Mouse (Mus musculus) MN1 (cell line): Measurements from ENCODE around the gene Nufip1.

Source experiments
- DNase-seq: peaks from one replicate; pipeline ENCODE4 v3.0.0-alpha.2; 2016; ENCODE audit warnings: low spot score

The Nufip1 gene

DNA sequence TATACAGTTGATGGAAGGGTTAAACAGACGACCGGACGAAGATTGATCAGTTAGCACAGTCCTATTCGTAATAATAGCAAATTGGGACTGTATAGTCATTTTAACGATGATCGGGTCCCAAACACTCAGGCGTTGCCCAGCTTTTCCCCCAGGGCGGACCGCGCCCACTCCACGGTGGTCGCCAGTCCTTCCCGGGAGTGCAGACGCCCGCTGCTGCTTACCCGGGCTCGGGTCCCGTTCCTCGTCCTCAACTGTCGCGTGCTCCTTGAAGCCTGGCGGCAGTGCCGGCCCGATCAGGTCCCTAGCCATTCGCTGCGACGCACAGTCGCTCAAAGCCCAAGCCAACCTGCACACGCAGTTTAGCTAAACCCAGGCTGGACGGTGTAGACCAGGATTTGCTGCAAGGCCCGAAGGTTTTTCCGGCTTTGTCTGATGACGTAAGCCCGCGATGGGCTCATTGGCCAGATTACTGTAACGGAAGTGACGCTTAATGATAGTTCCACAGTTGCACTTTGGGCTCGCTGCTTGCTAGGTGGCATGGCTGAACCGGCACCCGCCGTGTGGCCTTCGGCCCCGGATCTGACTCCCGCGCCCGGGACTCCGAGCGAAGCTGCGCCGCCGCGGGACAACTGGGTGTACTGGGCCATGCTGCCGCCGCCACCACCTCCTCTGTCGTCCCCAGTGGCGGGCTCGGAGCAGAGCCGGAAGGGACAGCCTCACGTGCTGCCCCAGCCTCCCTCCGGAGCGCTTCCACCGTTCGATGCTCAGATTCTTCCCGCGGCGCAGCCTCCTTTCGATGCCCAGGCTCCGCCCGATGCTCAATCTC lies at the start of gene Nufip1, which contains the start of gene Gpalpp1:
TSS of gene Nufip1 (plus strand) at position 496 of the 826 bp plus-strand sequence.
TSS of gene Gpalpp1 (minus strand) at position 365 of the 826 bp plus-strand sequence.
- peak; percentile 96 for DNase-seq

DNA sequence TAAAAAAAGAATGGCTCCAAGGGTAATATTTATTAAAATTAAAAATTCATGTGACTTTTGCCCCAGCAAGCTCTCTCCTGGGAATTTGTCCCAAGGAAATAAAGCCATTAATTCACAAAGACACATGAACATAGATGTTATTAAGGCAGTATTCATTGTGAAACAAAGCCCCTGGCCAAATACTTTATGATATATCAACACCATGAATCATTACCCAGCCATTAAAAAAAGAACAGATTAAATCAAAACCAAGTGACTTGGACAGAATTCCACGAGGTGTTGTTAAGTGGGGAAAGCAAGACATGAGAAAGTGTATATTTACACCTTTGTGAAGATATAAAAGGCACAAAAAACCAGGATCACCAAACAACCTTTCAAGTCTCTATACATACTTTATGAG lies 43.5 kb upstream of the Nufip1 start:
- no peak for DNase-seq

DNA sequence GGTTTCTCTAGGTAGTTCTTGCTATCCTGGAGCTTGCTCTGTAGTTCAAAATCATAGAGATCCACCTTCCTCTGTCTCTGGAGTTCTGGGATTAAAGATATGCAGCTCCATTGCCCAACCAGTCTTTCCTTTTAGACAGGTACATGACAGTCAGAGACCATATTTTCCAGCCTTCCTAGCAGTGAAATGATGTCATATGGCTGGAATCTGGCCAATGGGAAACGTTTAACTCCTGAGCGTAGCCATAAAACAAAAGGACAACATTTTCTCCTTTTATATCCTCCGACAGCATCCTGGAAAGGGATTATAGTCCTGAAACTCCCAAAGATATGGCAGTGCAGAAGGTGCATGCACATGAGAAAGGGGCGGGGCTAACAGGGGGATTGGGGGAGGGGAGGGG lies 42.4 kb upstream of the Nufip1 start:
- no peak for DNase-seq

DNA sequence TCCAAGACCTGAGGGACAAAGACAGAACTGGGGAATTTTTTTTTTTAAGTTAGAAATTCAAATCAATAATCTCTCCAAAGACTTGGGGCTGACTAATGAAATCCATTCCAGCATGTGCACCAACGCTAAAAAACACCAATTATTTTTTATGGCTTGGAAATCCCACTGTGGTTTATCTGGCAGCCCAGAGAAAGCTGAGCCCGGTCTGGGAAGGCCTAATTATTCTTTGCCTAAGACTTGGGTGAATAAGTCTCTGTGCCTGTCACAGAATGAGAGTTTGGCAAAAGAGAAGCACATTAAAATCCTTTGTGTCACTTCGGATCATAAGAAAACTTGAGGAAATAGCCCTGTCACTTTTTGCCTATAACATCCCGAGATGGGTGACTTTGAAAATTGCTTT lies 41.4 kb upstream of the Nufip1 start:
- no peak for DNase-seq

DNA sequence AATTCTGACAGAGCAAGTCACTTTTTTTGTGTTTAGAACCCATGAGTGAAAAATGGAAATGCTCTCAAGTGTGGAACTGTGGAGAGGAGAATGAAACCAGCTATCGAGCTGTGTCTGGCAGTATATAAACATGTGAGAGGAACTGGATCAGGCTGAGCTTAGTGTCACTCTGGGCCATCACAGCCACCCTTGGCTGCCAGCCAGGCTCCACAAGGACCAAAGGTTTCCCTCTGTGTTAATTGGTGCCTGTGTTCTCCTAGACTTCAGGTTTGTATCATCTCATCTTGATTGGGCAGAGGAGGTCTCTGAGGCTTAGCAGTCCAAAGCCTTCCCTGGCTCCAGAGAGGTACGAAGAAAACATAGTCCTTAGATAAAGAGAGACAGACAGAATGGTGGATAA lies 38.1 kb upstream of the Nufip1 start:
- peak; percentile 21 for DNase-seq

DNA sequence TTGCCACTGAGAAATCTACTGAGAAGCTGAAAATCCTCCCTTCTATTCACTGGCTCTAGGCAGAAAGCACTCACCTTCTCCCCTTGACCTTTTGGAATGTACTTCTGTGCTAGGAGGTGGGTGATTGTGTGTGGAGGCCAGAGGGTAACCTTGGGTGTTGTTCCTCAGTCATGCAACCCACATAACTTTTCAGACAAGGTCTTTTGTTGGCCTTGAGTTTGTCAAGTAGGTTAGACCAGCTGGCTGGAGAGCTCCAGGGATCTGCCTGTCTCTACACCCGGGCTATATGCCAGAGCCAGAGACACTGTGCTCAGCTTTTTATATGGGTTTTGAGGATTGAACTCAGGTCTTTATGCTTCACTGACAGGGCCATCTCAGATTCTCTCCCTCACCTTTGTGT lies 36.5 kb upstream of the Nufip1 start:
- no peak for DNase-seq

DNA sequence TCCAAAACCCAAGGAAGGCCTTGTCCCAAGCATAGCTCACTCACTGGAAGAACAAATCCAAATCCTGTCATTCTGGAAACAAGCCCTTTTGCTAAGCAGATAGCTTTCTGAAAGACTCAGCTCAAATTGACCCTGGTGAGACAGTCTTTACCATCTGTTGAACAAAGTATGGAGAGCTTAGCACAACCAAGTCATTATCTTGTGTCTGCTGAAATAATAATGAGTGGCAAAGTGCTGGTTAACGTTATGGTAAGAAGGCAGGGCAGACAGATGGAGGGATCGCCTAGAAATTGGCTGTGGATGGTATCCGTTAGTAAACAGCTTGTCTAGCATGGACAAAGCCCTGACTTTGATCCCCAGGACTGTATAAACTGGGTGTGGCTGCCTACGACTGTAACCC lies 35.0 kb upstream of the Nufip1 start:
- DNase-seq, result no peak

DNA sequence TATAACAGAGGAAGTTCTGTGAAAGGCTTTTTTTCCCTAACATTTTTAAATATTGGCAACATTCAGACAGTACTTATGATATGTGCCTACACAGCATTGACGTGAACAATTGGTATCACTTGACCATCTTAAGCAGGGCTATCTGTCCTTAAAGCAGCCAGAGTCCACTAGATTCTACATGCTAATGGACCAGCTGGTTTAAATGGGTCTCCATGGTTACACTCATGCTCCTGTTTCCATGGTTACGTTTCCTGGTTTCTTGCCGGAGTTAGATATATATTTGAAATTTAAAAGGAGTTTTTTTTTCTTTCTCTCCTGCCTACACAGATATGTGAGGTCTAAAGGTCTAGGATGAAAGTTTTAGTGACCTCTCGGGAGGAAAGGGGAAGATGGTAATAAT lies 34.1 kb upstream of the Nufip1 start:
- no peak for DNase-seq

DNA sequence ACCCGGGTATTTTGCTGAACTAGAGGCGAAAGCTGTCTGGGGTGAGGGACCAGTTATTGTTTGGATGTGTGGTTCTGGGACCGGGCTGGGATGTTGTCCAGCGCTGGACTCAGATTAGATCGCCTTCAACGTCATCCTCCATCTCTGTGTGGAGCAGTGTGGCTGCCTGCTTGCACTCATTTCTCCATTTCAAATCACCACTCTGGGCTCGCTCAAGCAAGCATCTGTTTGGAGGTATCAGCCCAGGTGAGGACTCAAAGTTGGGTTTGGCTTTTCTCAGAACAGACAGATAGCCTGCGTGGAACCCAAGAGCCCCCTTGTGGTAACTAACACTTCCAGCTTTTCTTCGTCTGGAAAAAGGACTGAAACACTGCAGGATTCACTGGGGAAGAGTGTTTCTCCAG lies 33.6 kb upstream of the Nufip1 start:
- DNase-seq, result peak; percentile 68

DNA sequence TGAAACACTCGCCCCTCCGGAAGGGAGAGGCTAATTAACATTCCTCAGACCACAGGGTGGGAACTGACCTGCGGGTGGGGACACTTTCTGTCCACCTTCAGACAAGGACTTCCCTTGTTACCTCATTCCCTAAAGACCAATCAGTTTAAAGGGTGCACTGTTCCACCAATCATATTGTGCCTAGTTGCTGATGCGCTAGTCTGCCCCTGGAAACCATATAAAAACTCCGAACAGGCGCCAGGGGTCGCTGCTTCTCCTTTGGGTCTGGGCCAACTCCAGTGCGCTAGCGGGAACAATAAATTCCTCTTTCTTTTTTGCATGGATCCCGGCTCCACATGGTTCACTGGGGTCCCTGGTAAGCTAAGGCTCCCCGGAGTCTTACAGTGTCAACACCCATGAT lies 29.2 kb upstream of the Nufip1 start:
- no peak for DNase-seq

DNA sequence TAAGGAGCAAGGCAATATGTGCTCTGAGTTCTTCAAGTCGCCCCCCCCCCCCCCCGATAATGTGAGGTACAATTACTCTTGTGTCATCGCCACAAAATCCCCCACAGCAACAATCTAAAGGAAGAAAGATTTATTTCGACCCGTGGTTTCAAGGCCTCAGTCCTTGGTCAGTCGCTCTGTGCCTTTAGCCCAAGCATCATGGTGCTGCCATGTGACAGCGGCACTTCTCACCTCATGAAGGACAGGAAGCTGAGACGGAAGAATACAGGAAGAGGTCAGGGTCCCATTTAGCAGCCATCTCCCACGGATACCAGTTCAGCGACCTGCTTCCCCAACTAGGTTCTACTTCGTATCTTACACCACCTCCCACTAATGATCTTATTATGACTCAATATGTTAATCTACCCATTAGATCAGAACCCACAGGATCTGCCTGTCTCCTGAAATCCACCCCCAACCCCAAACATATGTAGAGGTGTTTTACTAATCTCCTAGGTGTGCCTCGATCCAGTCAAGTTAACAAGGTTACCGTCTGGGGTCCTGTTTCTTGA lies 28.5 kb upstream of the Nufip1 start:
- DNase-seq, result no peak

DNA sequence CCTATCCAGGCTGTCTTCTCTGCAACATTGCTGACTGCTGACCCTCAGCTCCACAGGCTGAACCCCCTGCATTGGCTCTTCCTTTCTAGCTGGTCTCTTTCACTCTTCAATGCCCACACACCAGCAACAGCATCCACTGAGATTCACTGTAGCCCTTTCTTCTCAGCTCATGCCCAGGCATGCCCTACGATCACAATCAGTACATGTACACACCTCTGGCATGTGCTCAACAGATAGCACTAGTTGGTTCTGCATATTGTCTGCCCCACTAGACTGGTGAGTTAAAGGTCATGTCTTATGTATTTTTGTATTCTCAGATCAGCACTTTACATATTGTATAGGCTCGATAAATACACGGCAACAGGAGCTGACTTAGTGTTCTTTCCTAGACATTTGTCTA lies 26.5 kb upstream of the Nufip1 start:
- DNase-seq, result no peak

DNA sequence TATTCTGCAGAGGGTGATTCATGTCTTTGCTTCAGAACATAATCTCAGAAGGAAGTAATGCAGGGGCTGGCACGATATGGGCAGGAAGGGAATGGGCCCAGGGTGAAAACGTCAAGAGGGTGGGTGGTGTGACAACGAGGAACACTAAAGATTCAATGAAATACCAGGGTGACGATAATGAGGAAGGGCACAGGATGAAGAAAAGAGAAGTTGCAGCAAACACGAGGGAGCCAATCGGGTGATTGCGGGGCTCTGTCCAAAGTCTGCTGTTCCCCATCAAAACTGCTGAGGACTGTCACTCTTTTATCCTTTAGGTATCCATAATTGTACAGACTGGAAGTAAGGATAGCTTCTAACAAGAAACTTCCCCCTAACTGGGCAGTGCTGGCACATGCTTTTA lies 13.4 kb upstream of the Nufip1 start:
- DNase-seq, result no peak

DNA sequence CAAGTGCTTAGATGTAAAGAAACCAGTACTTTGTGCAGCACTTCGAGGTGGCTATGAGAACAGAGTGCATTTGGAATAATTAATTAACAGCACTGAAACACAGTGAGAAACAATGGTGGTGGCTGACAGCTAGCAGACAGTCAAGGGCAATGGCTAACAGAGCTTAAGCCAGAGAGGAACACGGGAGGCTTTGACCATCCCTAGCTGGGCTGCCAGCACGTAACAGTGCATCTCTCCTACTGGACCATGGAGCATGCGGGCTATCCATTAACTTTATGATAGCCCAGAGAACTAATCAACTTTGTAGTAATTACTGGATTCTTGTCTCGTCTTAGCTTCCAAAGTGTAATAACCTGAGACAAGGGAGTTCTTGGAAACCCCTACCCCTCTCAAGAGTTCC lies 12.9 kb upstream of the Nufip1 start:
- no peak for DNase-seq

DNA sequence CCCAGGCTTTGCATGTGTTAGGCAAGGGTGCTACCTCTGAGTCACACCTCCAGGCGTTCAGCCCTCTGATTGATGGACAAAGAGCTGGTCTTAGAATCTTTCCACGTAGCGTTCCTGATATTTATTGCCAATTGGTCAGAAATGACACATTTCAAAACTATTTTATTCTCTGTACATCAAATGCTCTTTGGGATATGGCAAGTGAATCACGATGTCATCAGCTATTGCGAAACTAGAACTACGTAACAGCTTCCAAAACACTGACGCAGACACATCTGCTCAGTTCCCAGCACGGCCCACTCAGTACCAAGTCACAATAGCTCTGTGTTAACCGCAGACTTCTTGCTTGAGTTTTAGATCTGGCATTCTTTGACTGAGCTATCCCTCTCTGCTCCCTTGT lies 11.1 kb upstream of the Nufip1 start:
- no peak for DNase-seq

DNA sequence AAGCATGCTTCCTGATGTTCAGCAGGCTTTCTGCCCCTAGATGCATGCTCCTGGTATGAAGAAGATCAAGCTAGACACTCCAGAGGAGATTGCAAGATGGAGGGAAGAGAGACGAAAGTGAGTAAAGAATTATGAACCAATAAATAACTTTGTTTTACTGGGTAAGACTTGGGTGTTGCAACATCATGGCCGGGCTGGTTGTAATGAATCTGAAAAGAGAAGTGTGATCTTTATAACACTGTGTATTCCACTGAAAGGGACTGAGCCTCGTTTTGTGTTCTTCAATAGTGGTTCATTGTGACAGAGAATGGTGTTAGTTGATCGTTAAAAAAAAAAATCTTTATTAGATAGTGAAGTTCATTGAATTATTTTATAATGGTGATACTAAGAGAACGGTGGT lies 5.1 kb downstream of the Nufip1 start:
- DNase-seq, result no peak

DNA sequence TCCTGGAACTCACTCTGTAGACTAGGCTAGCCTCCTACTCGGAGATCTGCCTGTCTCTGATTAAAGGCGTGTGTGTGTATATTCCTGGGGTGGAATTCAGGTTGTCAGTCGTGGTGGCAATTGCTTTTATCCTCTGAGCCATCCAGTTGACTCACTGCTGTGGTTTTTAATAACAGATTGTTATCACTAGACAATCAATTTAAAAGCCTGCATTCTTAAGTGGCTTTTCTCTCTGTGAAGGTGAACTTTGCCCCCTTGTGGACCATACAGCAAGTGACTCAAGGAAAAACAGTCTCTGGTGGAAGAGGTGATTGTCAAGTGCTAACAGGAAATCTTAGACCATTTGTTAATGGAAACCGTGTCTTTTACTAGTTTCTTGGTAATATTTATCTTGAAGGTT lies 8.3 kb downstream of the Nufip1 start:
- peak; percentile 82 for DNase-seq

DNA sequence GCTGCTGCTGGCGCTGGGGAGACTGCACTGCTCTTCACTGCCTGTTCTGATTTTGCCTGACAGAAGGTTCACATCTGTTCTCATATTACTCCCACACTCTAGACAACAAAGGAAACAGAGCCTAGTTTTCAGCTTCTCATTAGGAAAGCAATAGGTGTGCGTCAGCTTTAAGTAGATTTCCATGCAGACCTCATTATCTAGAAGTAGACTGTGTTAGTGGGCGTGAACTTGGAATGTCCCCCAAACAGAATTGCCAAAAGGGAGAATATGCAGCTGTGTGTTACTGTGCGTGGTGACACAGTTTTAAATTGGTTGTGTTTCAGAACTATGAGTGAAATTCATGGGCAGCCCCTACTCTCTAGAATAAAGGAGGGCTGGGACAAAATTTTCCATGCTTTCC lies 9.8 kb downstream of the Nufip1 start:
- DNase-seq, result no peak

DNA sequence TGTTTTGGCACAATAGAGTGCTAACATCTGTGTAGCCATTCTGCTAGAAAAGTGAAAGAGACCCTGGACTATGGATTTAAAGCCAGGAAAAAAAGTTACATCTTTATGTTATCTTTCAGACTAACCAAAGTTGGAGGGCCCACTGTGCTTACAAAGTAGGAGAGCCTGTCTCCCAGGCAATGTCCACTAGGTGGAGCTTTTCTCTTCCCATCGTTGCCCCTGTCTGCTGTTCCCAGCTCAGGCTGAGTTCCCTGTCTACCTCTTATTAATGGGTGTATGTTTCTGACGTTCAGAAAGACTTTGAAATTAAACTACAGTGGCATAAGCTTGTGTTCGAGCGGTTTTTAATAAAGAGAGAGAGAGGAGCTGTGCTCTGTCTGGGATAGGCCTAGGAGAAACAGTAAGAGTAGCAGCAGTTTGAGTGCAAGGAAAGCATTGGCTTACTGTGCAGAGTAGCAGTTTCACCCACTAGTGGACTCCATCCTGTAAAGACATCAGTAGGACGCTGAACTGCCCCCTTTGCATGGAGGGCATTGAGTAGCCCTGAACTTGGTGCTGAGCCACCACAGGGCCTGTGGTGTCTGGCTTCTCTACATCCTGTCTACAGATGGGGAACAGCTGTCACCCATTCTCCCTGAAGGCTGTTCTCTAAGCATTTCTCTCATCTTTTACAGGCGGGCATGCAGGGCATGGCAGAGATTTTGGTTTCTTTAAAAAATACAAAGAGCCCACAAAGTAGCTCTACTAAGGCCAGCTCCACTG lies 11.4 kb downstream of the Nufip1 start:
- peak; percentile 62 for DNase-seq

DNA sequence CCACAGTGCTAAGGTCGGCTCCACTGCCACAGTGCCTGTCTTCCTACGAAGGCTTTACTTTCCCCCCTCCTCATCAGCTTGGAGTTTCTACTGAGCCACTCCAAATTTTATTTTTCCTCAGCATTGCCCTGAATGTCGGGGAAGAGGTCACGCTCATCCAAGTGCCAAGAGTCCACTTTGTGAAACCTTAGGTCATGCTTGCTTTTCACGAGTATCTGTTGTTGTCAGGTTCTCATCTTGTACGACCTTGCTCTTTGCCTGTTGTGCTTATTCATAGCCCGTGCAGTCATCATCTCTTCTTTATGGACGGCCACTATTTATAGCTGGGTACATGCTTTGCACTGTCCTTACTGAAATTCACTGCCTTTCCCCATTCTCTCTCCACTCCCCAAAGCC lies 12.0 kb downstream of the Nufip1 start:
- no peak for DNase-seq

DNA sequence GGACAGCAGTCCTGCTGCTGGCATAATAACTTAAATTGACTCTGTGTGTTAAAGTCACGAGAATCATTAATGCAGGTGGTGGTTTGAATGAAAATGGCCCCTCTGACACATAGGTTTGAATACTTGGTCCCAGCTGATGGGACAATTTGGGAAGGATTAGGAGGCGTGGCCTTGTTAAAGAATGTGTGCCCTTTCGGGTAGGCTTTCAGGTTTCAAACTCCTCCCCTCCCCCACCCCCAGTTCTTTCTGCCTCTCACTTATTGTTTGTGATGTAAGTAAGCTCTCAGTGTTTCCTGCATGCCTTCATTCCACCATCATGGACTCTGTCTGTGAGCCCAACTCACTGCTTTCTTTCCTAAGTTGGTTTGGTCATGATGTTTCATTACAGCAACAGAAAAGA lies 16.6 kb downstream of the Nufip1 start:
- DNase-seq, result no peak

DNA sequence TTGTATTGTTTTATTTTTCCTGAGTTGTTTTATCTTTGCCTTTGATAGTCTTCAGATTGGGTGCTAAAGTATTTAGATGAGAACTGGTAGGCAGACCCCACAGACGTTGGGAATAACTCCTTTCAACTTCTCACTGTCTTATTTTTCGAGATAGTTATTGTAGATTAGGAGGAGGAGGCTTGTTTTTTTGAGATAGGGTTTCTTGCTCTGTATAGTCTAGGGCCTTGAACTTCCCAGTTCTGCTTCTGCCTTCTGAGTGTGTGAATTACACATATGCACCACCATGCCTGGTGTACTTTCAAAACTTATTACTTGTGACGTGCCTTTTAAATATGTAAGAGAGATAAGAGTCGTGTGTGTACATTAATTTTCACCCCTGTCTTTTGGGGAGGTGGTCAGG lies 17.5 kb downstream of the Nufip1 start:
- no peak for DNase-seq

DNA sequence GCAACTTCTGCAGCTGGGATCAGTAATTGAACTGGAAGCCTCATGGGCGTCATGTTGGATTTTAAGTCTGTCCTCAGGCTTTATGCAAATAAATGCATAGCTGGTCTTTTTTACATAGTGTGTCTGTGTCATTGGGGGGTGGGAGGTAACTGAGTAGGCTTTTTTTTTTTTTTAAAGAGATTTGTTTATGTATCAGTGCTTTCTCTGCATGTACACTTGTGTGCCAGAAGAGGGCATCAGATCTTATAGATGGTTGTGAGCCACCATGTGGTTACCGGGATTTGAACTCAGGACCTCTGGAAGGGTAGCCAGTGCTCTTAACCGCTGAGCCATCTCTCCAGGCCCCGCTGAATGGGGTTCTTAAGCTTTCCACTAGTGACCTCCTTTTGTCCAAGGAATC lies 24.3 kb downstream of the Nufip1 start:
- no peak for DNase-seq
